Mouse (Mus musculus) 416B (cell line): ENCODE measurements around the gene Gm10424.
"Not testable (repeated sequence)": the region's sequence is repeated elsewhere in the genome, so short reads cannot be mapped to it uniquely, and the experiment has no call there.

Source experiments
- DNase-seq: peaks from one replicate; pipeline ENCODE4 v3.0.0; 2011; ENCODE audit warnings: low read depth

Gene Gm10424

GRCm38 (mm10) chr5:95272668-95273067 lies at the start of gene Gm10424:
Gene Gm10424 (minus strand): TSS chr5:95272768.
- DNase-seq = not testable (repeated sequence)

GRCm38 (mm10) chr5:95305611-95306010 lies 33.0 kb upstream of the Gm10424 start, which contains the start of gene Gm3259:
Gene Gm3259 (plus strand): TSS chr5:95305911.
- DNase-seq = not testable (repeated sequence)
